Mouse (Mus musculus): ENCODE data around the gene Slc39a11. TPM values are rescaled to one million over a fixed set of nuclear protein-coding genes. Genes with fewer than 3 reads are reported as not detected.
A peak's percentile ranks its signal among the peaks of the same experiment; 100 is the strongest.

Gene Slc39a11
- polyA plus RNA-seq, 1 experiment = 32.4 TPM

DNA sequence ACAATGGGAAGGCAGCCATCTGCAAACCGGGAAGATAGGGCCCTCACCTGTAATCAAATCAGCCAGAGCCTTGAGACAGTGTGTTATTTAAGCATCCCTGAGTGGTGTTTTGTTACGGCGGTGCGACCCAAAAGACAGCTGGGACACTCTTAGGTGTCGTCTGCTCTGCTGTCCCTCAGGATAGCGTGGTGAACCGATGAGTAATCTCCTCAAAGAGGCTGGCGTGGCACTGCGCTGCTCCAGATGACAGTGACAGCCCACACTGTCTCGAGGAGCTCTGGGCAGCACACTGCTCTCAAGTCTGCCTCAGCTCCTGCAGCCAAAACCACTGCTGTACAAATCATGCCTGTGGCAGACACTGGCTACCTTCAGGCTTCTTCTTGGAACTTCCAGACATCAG is 133.7 kb downstream of the Slc39a11 start:
- no peak overlapping the region for H3K4me3 ChIP-seq (ENCODE audit: low read depth, low read length)
- no peak for TF ChIP-seq CTCF (IDR thresholded peaks at IDR 0.05; ENCODE audit: extremely low read depth, insufficient read length, insufficient replicate concordance, low read depth, low read length)
- TF ChIP-seq POLR2A (IDR thresholded peaks at IDR 0.05; ENCODE audit: low read depth, low read length) = no peak
- WGBS = 87% methylated on average over 10 of the region's 10 CpGs
- H3K27me3 ChIP-seq (ENCODE audit: control insufficient read depth, insufficient read depth, low read length) = no peaks in the 10 kb centered on the region
- H3K4me1 ChIP-seq (ENCODE audit: control insufficient read depth, insufficient read depth, insufficient read length, low read length) = 0 out of 2 replicates have a peak, but pooled peaks cover 2% of the 10 kb centered on the region
- no peak overlapping the region for H3K27ac ChIP-seq (ENCODE audit: insufficient read depth, low read depth, low read length)
- no peaks in the 10 kb centered on the region for H3K36me3 ChIP-seq (ENCODE audit: control insufficient read depth, insufficient read depth, low read length)

DNA sequence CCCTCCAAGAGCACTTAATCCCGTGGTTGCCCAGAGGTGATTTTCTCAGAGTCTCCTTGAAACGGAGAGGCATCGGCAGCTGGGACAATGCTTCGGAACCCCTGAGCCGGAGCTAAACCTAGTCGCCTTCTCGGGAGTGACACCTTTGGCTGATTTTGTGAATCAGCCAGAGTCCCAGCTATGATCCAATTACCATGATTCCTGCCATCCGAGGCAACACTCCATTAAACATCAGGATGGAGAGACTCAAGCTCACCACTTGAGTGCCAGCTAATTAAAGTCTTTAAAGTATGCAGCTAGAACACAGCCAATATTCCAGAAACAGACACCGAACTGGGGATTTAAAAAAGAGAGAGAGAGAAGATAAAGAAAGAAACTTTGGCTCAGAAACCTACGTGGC is 136.9 kb downstream of the Slc39a11 start:
- Histone ChIP-seq H3K4me3 (ENCODE audit: low read depth, low read length) (no peak overlapping the region), H3K27ac (ENCODE audit: insufficient read depth, low read depth, low read length) (no peak overlapping the region), H3K27me3 (ENCODE audit: control insufficient read depth, insufficient read depth, low read length) (no peaks in the 10 kb centered on the region), H3K36me3 (ENCODE audit: control insufficient read depth, insufficient read depth, low read length) (no peaks in the 10 kb centered on the region), H3K4me1 (ENCODE audit: control insufficient read depth, insufficient read depth, insufficient read length, low read length) (no peaks in the 10 kb centered on the region; the same call in 1 of the 2 replicates)
- no peak for TF ChIP-seq POLR2A (IDR thresholded peaks at IDR 0.05; ENCODE audit: low read depth, low read length)
- TF ChIP-seq CTCF (IDR thresholded peaks at IDR 0.05; ENCODE audit: extremely low read depth, insufficient read length, insufficient replicate concordance, low read depth, low read length) = no peak
- 93% methylated on average over 10 of the region's 10 CpGs for WGBS

DNA sequence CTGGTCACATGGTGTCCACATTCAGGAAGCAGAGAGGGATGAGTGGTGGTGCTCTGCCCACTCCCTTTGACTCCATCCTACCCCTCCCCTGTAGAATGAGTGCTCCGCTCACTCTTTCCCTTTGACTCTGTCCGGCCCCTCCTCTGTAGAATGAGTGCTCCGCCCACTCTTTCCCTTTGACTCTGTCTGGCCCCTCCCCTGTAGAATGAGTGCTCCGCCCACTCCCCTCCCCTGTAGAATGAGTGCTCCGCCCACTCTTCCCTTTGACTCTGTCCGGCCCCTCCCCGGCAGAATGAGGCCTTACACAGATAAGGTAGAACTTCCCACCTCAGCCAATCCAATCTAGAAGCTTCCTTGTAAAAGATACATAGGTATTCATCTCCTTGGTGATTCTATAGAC is 137.7 kb downstream of the Slc39a11 start:
- 76% methylated on average over 7 of the region's 7 CpGs for WGBS
- no peak for TF ChIP-seq CTCF (IDR thresholded peaks at IDR 0.05; ENCODE audit: extremely low read depth, insufficient read length, insufficient replicate concordance, low read depth, low read length)
- Histone ChIP-seq H3K36me3 (ENCODE audit: control insufficient read depth, insufficient read depth, low read length) (no peaks in the 10 kb centered on the region), H3K27me3 (ENCODE audit: control insufficient read depth, insufficient read depth, low read length) (no peaks in the 10 kb centered on the region), H3K4me1 (ENCODE audit: control insufficient read depth, insufficient read depth, insufficient read length, low read length) (peaks cover 1% of the 10 kb centered on the region), H3K27ac (ENCODE audit: insufficient read depth, low read depth, low read length) (no peak overlapping the region), H3K4me3 (ENCODE audit: low read depth, low read length) (no peak overlapping the region)

DNA sequence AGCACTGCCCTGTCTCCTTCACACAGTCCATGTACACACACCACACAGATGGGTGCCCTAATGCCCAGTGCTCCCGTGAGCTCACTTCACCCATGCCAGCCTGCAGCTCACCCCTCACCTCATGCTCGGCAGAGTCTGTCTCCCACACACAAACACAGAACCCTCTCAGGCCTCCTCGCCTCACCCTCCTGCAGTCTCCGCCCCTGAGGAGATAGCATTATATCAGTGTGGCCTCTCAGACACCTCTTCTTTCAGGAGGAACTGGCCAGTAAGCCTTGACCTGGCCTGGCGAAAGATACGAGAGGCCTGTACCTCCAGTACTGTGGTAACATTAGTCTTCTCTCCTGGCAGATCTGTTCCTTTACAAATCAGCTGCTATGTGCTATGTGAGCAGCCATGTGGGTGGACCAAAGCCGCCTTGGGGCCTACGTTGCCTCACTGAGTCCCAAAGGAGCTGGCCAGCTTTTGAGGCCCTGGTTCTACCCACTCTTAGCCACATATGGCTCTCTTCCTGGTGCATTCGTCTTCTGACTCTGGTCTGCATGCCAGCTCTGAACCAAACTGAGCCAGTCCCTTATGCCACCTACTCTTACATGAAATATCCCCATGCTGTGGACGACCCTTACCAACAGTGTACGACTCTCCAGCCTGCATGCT is 138.8 kb downstream of the Slc39a11 start:
- 91% methylated on average over 11 of the region's 11 CpGs for WGBS
- Histone ChIP-seq H3K27ac (ENCODE audit: insufficient read depth, low read depth, low read length) (no peak overlapping the region), H3K36me3 (ENCODE audit: control insufficient read depth, insufficient read depth, low read length) (no peaks in the 10 kb centered on the region), H3K4me3 (ENCODE audit: low read depth, low read length) (no peak overlapping the region), H3K27me3 (ENCODE audit: control insufficient read depth, insufficient read depth, low read length) (no peaks in the 10 kb centered on the region), H3K4me1 (ENCODE audit: control insufficient read depth, insufficient read depth, insufficient read length, low read length) (peaks cover 2% of the 10 kb centered on the region)
- TF ChIP-seq POLR2A (IDR thresholded peaks at IDR 0.05; ENCODE audit: low read depth, low read length) = no peak
- no peak for TF ChIP-seq CTCF (IDR thresholded peaks at IDR 0.05; ENCODE audit: extremely low read depth, insufficient read length, insufficient replicate concordance, low read depth, low read length)

DNA sequence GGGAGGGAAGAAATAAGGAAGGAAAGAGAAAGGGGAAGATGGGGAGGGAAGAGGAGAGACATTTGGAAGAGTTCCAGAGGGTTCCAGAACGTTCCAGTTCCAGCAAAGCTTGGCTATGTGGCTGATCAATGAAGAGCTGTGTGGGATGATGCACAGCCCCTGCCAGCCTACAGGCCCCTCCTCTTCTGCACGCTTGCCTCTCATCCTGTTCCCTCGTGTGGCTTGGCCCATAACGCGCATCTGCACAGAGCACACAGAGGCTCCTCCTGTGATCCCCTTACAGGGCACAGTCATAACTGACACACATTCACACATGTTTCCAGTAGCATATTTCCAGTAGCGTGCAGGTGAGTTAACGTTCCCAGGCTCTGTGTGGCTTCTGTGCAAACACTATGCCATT is 139.6 kb downstream of the Slc39a11 start:
- H3K4me1 ChIP-seq (ENCODE audit: control insufficient read depth, insufficient read depth, insufficient read length, low read length) = peaks cover 7% of the 10 kb centered on the region
- TF ChIP-seq CTCF (IDR thresholded peaks at IDR 0.05; ENCODE audit: extremely low read depth, insufficient read length, insufficient replicate concordance, low read depth, low read length) (no peak), POLR2A (IDR thresholded peaks at IDR 0.05; ENCODE audit: low read depth, low read length) (no peak)
- no peak overlapping the region for H3K4me3 ChIP-seq (ENCODE audit: low read depth, low read length)
- no peak overlapping the region for H3K27ac ChIP-seq (ENCODE audit: insufficient read depth, low read depth, low read length)
- no peaks in the 10 kb centered on the region for H3K27me3 ChIP-seq (ENCODE audit: control insufficient read depth, insufficient read depth, low read length)
- WGBS = 73% methylated on average over 7 of the region's 7 CpGs
- H3K36me3 ChIP-seq (ENCODE audit: control insufficient read depth, insufficient read depth, low read length) = no peaks in the 10 kb centered on the region

DNA sequence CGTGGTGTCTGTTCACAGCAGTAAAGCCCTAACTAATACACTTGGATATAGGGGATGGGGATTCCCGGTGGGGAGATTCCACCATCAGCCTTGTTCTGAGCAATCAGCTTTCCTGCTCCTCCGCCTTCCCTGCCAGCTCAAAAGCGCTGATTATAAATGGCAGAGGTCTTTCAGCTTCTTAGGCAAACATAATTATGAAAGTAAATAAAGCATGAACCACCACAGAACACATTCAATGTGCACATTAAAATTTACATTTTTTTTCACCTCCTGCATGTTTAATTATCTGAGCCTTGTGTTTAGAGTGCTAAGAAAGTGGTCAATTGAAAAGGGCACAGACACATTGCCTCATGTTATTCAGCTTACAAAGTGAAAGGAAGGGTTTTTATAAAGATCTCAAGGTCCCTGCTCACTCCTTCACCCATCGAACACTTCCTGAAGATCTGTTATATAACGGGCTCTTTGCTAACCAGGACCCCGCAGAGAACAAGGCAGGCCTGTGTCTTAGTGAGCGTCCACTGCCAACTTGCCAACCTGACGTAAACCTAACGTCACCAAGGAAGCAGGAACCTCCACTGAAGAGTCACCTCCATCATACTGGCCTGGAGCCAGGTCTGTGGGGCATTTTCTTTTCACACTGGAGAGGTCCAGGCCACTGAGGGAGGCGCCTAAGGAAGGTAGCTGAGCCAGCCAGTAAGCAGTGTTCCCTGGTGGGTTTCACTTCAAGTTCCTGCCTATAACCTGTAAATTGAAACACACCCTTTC is 142.0 kb downstream of the Slc39a11 start:
- no peaks in the 10 kb centered on the region for H3K36me3 ChIP-seq (ENCODE audit: control insufficient read depth, insufficient read depth, low read length)
- TF ChIP-seq CTCF (IDR thresholded peaks at IDR 0.05; ENCODE audit: extremely low read depth, insufficient read length, insufficient replicate concordance, low read depth, low read length) (no peak), POLR2A (IDR thresholded peaks at IDR 0.05; ENCODE audit: low read depth, low read length) (no peak)
- no peak overlapping the region for H3K4me3 ChIP-seq (ENCODE audit: low read depth, low read length)
- WGBS = 26% methylated on average over 11 of the region's 11 CpGs
- H3K27ac ChIP-seq (ENCODE audit: insufficient read depth, low read depth, low read length) = no peak overlapping the region
- no peaks in the 10 kb centered on the region for H3K27me3 ChIP-seq (ENCODE audit: control insufficient read depth, insufficient read depth, low read length)
- H3K4me1 ChIP-seq (ENCODE audit: control insufficient read depth, insufficient read depth, insufficient read length, low read length) = peaks cover 17% of the 10 kb centered on the region

DNA sequence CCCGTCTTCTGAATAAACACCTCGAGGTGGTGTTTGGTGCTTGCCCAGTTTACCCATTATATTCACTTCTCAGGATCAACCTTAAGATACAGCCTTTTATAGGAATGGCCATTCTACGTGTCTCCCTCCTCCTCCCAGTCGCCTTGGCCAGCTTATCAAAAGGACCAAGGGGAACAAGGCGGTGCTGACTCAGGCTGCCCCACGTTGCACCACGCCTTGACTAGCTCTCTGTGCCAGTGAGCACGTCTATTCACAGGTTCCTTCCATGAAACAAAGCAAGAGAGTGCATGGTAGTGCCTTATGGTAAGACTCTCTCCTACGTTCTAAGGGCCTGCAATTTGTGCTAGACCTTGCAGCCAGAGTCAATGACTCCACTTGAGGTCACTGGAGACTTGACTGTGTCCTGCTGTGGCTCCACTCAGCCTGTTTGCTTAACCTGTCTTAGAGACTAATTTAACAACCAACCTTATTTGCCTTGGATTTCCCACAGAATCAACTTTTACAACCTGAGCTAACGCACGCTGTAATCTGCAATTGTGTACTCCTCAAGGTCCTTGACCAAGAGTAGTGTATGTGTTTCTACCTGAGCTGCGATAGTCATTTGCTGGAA is 144.2 kb downstream of the Slc39a11 start:
- 30% methylated on average over 12 of the region's 12 CpGs for WGBS
- Histone ChIP-seq H3K4me1 (ENCODE audit: control insufficient read depth, insufficient read depth, insufficient read length, low read length) (peaks cover 21% of the 10 kb centered on the region), H3K36me3 (ENCODE audit: control insufficient read depth, insufficient read depth, low read length) (no peaks in the 10 kb centered on the region), H3K4me3 (ENCODE audit: low read depth, low read length) (no peak overlapping the region), H3K27me3 (ENCODE audit: control insufficient read depth, insufficient read depth, low read length) (no peaks in the 10 kb centered on the region), H3K27ac (ENCODE audit: insufficient read depth, low read depth, low read length) (0 out of 2 replicates have a peak overlapping the region, but pooled peaks have one; percentile 19)
- no peak for TF ChIP-seq POLR2A (IDR thresholded peaks at IDR 0.05; ENCODE audit: low read depth, low read length)
- no peak for TF ChIP-seq CTCF (IDR thresholded peaks at IDR 0.05; ENCODE audit: extremely low read depth, insufficient read length, insufficient replicate concordance, low read depth, low read length)

Data from small intestine, adult 2 months (tissue).